9 mouse cellular contexts compared by ENCODE assay signal in the genomic region with DNA sequence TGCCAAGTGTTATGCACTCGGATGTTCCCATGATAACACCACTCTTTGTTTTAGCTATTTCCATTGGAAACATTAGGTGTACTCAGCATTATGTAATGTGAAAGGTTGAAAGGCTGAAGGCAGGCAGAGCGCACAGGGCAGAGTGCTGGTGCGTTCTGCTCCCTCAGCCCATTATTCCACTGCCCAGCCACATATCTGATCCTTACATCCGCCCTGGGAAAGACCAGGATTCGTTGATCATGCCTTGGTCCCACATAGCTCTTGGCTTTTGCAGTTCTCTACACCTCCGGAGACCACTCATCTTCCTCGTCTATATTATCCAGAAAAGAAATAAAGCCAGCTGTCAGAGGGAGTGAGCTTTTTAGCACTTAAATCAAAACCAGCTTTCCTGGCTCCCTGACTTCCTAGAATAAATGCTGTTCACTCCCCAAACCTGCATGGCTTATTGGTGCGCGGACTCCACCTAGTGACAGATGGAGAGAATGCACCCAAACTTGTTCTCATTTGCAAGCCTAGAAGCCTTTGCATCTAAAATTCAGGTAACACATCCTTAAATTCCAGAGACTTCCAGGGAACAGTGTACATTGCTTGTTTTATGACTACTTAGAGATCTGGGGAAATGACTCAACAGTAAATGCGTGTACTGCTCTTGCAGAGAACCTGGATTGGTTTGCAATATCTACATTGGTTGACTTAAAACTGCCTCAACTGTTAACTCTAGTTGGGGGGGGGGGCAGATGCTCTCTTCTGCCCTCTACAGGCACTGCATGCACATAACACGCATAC. TPM values are rescaled to one million over a fixed set of nuclear protein-coding genes. Genes with fewer than 3 reads are reported as not detected.
A peak's percentile ranks its signal among the peaks of the same experiment; 100 is the strongest.
DNase-seq lines count a peak whose midpoint lies in the region; ATAC-seq and TF ChIP-seq lines count a peak whose summit lies in the region.
"Had no signal": no experiment of that assay in that cellular context is flagged by ENCODE, and none has a peak within 500 bp of the region (broad histone marks: within the 10 kb centered on the region; RNA-seq: fewer than 3 reads in every experiment).

No protein-coding gene starts in this region.

- H3K36me3 ChIP-seq in heart, postnatal 0 days (replicated peaks; ENCODE audit: control insufficient read depth, insufficient read depth, low read length): no peaks in the 10 kb centered on the region
- no peaks in the 10 kb centered on the region for H3K36me3 ChIP-seq in lung, embryonic 14.5 days (ENCODE audit: insufficient read depth)

- H3K4me1 ChIP-seq in heart, postnatal 0 days (ENCODE audit: control insufficient read depth, insufficient read depth): no peaks in the 10 kb centered on the region
- H3K4me1 ChIP-seq in lung, embryonic 14.5 days (ENCODE audit: insufficient read depth): no peaks in the 10 kb centered on the region

- WGBS in heart, postnatal 0 days: 33% methylated on average over 11 of the region's 11 CpGs
- 35% methylated on average over 11 of the region's 11 CpGs for WGBS in lung, embryonic 14.5 days

- H3K9me3 ChIP-seq in heart, postnatal 0 days (replicated peaks; ENCODE audit: control insufficient read depth, low read length): no peaks in the 10 kb centered on the region
- no peaks in the 10 kb centered on the region for H3K9me3 ChIP-seq in lung, embryonic 14.5 days (ENCODE audit: low read depth, low read length)

- ATAC-seq in heart, postnatal 0 days (ENCODE audit: insufficient read depth, low read depth): no peak
- no peak for ATAC-seq in lung, embryonic 14.5 days (ENCODE audit: insufficient read depth)

- TF ChIP-seq EP300 in heart, postnatal 0 days (IDR thresholded peaks at IDR 0.05; ENCODE audit: low read depth): no peak

- H3K4me3 ChIP-seq in heart, postnatal 0 days (ENCODE audit: low read depth, low read length): no peak overlapping the region
- H3K4me3 ChIP-seq in lung, embryonic 14.5 days (ENCODE audit: low read depth, low read length): no peak overlapping the region

- TF ChIP-seq CTCF in heart, postnatal 0 days (IDR thresholded peaks at IDR 0.05; ENCODE audit: low read depth): peak; percentile 83
- peak; percentile 91 for TF ChIP-seq CTCF in lung, embryonic 14.5 days (IDR thresholded peaks at IDR 0.05; ENCODE audit: low read depth)

- no peak overlapping the region for H3K9ac ChIP-seq in heart, postnatal 0 days (replicated peaks; ENCODE audit: low read depth, low read length)
- H3K9ac ChIP-seq in lung, embryonic 14.5 days: no peak overlapping the region

- H3K4me2 ChIP-seq in heart, postnatal 0 days (ENCODE audit: low read depth, low read length): no peak overlapping the region
- no peak overlapping the region for H3K4me2 ChIP-seq in lung, embryonic 14.5 days

- no peaks in the 10 kb centered on the region for H3K27me3 ChIP-seq in heart, postnatal 0 days (ENCODE audit: control insufficient read depth, insufficient read depth, low read length)
- H3K27me3 ChIP-seq in lung, embryonic 14.5 days (ENCODE audit: insufficient read depth, low read length): no peaks in the 10 kb centered on the region

- DNase-seq in CD4-positive helper T cell, adult 2 months (ENCODE audit: low read depth, low spot score): peak; percentile 15
- peak; percentile 37 for DNase-seq in adrenal gland, adult 8-10 months
- DNase-seq in embryo, embryonic 9.5 days (ENCODE audit: extremely low spot score): peak; percentile 73
- DNase-seq in heart, postnatal 0 days (ENCODE audit: low spot score): peak; percentile 45
- peak; percentile 82 to 94 for DNase-seq in layer of hippocampus, adult 18-20 months (ENCODE audit: low spot score in 2 of 2)
- peak; percentile 91 for DNase-seq in lung, embryonic 14.5 days
- peak; percentile 86 for DNase-seq in retina, embryonic 14.5 days (ENCODE audit: low spot score)
- DNase-seq in spleen, postnatal 4 days (ENCODE audit: low spot score in 2 of 2): no peak

- no peak overlapping the region for H3K27ac ChIP-seq in heart, postnatal 0 days (ENCODE audit: low read depth)
- H3K27ac ChIP-seq in lung, embryonic 14.5 days (ENCODE audit: low read depth): no peak overlapping the region

RNA-seq across cellular contexts. Expression of a gene that starts 26.3 kb away (rescaled TPM):
- total RNA-seq in adrenal gland, adult 8-10 months (2022): not detected
- not detected in 2 replicates for total RNA-seq in heart, postnatal 0 days (2014; rRNA removed; ENCODE audit: low replicate concordance)
- polyA plus RNA-seq in heart, postnatal 0 days (2015; fragmentation: Nextera tagmentation; extraction: Ambion mirVana): not detected in 2 replicates
- not detected for total RNA-seq in layer of hippocampus, adult 18-20 months (2021)
- polyA plus RNA-seq in lung, embryonic 14.5 days (2014; fragmentation: Nextera tagmentation; extraction: Ambion mirVana): not detected in 2 replicates
- total RNA-seq: gastrocnemius, postnatal 4 days had no signal

Comparison
In these comparisons a context has a peak if more than half of its experiments do, and no peak if none do; other contexts are left out.
1. DNase-seq: peak in CD4-positive helper T cell, adult 2 months (single experiment), adrenal gland, adult 8-10 months (single experiment), embryo, embryonic 9.5 days (single experiment), heart, postnatal 0 days (single experiment), layer of hippocampus, adult 18-20 months (2 of 2), lung, embryonic 14.5 days (single experiment) and retina, embryonic 14.5 days (single experiment); none in spleen, postnatal 4 days (0 of 2).